Mouse (Mus musculus): ENCODE measurements around the gene Cstad. TPM values are rescaled to one million over a fixed set of nuclear protein-coding genes. Genes with fewer than 3 reads are reported as not detected.

Cstad gene
- polyA plus RNA-seq, 1 experiment from 2014 or later = 1.2 TPM

DNA sequence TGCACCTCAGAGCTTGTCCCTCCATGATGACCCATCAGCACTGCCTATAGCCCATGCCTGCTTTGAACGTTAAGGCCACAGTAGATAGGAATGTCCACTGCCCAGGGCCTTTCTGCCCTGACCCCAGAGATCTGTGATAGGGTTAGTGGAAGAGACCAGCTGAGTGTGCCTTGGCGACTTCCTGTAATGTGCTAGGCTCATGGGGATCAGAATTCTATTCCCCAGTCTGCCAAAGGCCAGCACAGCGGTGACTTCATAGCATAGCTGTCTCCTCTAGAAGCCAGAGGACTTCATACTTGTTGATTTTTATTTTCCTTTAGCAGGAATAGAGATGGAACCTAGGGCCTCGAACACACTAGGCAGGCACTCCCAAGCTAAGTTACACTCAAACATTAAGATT is 5.1 kb upstream of the Cstad start:
- DNase-seq (no peak), ATAC-seq (ENCODE audit: low FRiP score, low TSS enrichment) (no peak)
- H3K36me3 ChIP-seq (ENCODE audit: control insufficient read depth, insufficient read depth, low read length) = no peaks in the 10 kb centered on the region
- H3K4me1 ChIP-seq (ENCODE audit: control insufficient read depth, insufficient read depth, low read length) = peaks cover 21% of the 10 kb centered on the region
- no peak overlapping the region for H3K27ac ChIP-seq (replicated peaks; ENCODE audit: low read depth, low read length)
- no peak overlapping the region for H3K9ac ChIP-seq (replicated peaks; ENCODE audit: low read length)
- no peaks in the 10 kb centered on the region for H3K27me3 ChIP-seq (ENCODE audit: control insufficient read depth, insufficient read depth, low read length)
- H3K4me2 ChIP-seq (ENCODE audit: low read length) = no peak overlapping the region
- WGBS = 81% methylated on average over 4 of the region's 4 CpGs
- no peak overlapping the region for H3K4me3 ChIP-seq (replicated peaks; ENCODE audit: low read depth, low read length)
- no peaks in the 10 kb centered on the region for H3K9me3 ChIP-seq (ENCODE audit: control insufficient read depth, low read length)

GRCm38 (mm10) chr2:30590909-30591308 is 3.9 kb upstream of the Cstad start:
- Histone ChIP-seq H3K27me3 (ENCODE audit: control insufficient read depth, insufficient read depth, low read length) (no peaks in the 10 kb centered on the region), H3K27ac (replicated peaks; ENCODE audit: low read depth, low read length) (peak overlapping the region; percentile 50; the same call in 1 of the 2 replicates), H3K4me3 (replicated peaks; ENCODE audit: low read depth, low read length) (no peak overlapping the region), H3K36me3 (ENCODE audit: control insufficient read depth, insufficient read depth, low read length) (no peaks in the 10 kb centered on the region), H3K9me3 (ENCODE audit: control insufficient read depth, low read length) (no peaks in the 10 kb centered on the region), H3K9ac (replicated peaks; ENCODE audit: low read length) (no peak overlapping the region), H3K4me1 (ENCODE audit: control insufficient read depth, insufficient read depth, low read length) (peaks cover 21% of the 10 kb centered on the region), H3K4me2 (ENCODE audit: low read length) (peak overlapping the region; percentile 50)
- WGBS = 4% methylated on average over 3 of the region's 3 CpGs
- DNase-seq (peak; percentile 89), ATAC-seq (ENCODE audit: low FRiP score, low TSS enrichment) (peak; percentile 70; the same call in 1 of the 2 replicates)

DNA sequence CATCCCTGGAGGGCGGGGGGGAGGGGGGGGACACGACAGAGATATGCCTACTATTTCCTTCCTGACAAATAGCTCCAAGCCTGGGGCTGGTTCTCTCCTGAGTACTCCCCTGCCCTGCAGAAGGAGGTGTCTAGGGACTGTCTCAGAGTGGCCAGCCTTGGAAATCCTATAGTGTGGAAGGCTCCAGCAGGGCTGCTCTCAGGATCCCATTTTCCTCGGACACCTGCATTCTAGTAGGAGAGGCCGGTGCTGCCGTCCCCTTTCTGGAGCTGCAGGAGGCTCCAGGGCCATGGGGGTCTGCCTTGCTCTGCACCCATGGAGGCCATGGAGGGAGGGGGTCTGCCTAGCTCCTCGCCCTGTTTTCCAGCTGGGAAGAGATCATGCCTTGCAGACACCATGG is 2.4 kb upstream of the Cstad start:
- no peak overlapping the region for H3K9ac ChIP-seq (replicated peaks; ENCODE audit: low read length)
- no peak for ATAC-seq (ENCODE audit: low FRiP score, low TSS enrichment)
- no peak overlapping the region for H3K27ac ChIP-seq (replicated peaks; ENCODE audit: low read depth, low read length)

DNA sequence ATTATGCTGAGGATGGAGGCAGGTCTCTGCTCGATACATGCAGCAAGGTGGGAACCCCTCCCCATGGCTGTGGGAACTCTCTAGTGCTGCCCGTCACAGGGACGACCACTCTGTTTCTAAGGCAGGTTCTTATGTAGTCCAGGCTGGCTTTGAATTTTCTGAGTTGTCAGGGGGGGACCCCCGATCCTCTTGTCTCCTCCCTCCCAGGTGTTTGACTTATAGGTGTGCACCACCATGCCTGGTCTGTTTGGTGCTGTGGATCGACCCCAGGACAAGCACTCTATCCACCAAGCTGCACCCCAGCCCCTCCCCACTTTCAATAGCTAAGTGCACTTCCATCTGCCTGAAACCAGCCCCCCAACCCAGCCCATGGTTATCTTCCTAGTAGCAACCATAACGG is 1.9 kb upstream of the Cstad start:
- no peaks in the 10 kb centered on the region for H3K27me3 ChIP-seq (ENCODE audit: control insufficient read depth, insufficient read depth, low read length)
- 88% methylated on average over 6 of the region's 6 CpGs for WGBS
- no peak for DNase-seq
- ATAC-seq (ENCODE audit: low FRiP score, low TSS enrichment) = no peak
- H3K4me1 ChIP-seq (ENCODE audit: control insufficient read depth, insufficient read depth, low read length) = peaks cover 21% of the 10 kb centered on the region
- no peaks in the 10 kb centered on the region for H3K36me3 ChIP-seq (ENCODE audit: control insufficient read depth, insufficient read depth, low read length)
- no peaks in the 10 kb centered on the region for H3K9me3 ChIP-seq (ENCODE audit: control insufficient read depth, low read length)
- no peak overlapping the region for H3K4me3 ChIP-seq (replicated peaks; ENCODE audit: low read depth, low read length)
- H3K4me2 ChIP-seq (ENCODE audit: low read length) = no peak overlapping the region
- no peak overlapping the region for H3K9ac ChIP-seq (replicated peaks; ENCODE audit: low read length)
- peak overlapping the region; percentile 98; the same call in 1 of the 2 replicates for H3K27ac ChIP-seq (replicated peaks; ENCODE audit: low read depth, low read length)

More for the DNA sequence above, 2.4 kb upstream of the Cstad start:
- H3K36me3 ChIP-seq (ENCODE audit: control insufficient read depth, insufficient read depth, low read length) = no peaks in the 10 kb centered on the region
- no peak for DNase-seq
- H3K4me1 ChIP-seq (ENCODE audit: control insufficient read depth, insufficient read depth, low read length) = peaks cover 21% of the 10 kb centered on the region
- no peaks in the 10 kb centered on the region for H3K9me3 ChIP-seq (ENCODE audit: control insufficient read depth, low read length)
- H3K27me3 ChIP-seq (ENCODE audit: control insufficient read depth, insufficient read depth, low read length) = no peaks in the 10 kb centered on the region
- WGBS = 78% methylated on average over 6 of the region's 6 CpGs
- no peak overlapping the region for H3K4me3 ChIP-seq (replicated peaks; ENCODE audit: low read depth, low read length)
- H3K4me2 ChIP-seq (ENCODE audit: low read length) = no peak overlapping the region

GRCm38 (mm10) chr2:30593636-30594310 is 1.1 kb upstream of the Cstad start:
- H3K4me3 ChIP-seq (replicated peaks; ENCODE audit: low read depth, low read length) = no peak overlapping the region
- 82% methylated on average over 13 of the region's 13 CpGs for WGBS
- H3K36me3 ChIP-seq (ENCODE audit: control insufficient read depth, insufficient read depth, low read length) = no peaks in the 10 kb centered on the region
- H3K4me1 ChIP-seq (ENCODE audit: control insufficient read depth, insufficient read depth, low read length) = peaks cover 21% of the 10 kb centered on the region
- no peak for DNase-seq
- peak overlapping the region; percentile 98 for H3K27ac ChIP-seq (replicated peaks; ENCODE audit: low read depth, low read length)
- H3K27me3 ChIP-seq (ENCODE audit: control insufficient read depth, insufficient read depth, low read length) = no peaks in the 10 kb centered on the region
- H3K9ac ChIP-seq (replicated peaks; ENCODE audit: low read length) = peak overlapping the region; percentile 61
- no peak for ATAC-seq (ENCODE audit: low FRiP score, low TSS enrichment)
- no peaks in the 10 kb centered on the region for H3K9me3 ChIP-seq (ENCODE audit: control insufficient read depth, low read length)
- H3K4me2 ChIP-seq (ENCODE audit: low read length) = peak overlapping the region; percentile 62

DNA sequence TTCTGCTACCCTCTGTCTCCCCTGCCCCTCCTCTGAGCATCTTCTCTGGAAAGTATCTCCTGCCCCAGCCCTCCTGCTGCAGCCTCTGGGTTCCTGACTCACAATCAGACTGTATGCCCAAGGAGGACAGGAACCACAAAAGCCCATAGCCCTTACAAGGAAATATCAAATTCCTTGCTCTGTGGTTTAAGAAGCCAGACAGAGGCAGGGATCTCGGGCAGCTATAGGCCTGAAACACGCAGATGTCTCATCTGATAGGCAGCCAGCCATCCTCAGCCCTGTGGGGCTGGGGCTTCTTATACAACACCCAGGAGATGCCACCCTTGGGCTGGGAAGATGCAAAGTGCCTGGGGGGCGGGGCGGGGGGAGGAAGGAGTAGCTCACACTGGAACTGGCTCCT is 956 bp downstream of the Cstad start:
- Histone ChIP-seq H3K27ac (replicated peaks; ENCODE audit: low read depth, low read length) (peak overlapping the region; percentile 98), H3K4me3 (replicated peaks; ENCODE audit: low read depth, low read length) (no peak overlapping the region), H3K4me1 (ENCODE audit: control insufficient read depth, insufficient read depth, low read length) (peaks cover 24% of the 10 kb centered on the region), H3K27me3 (ENCODE audit: control insufficient read depth, insufficient read depth, low read length) (no peaks in the 10 kb centered on the region), H3K4me2 (ENCODE audit: low read length) (peak overlapping the region; percentile 62), H3K9ac (replicated peaks; ENCODE audit: low read length) (no peak overlapping the region), H3K36me3 (ENCODE audit: control insufficient read depth, insufficient read depth, low read length) (no peaks in the 10 kb centered on the region), H3K9me3 (ENCODE audit: control insufficient read depth, low read length) (no peaks in the 10 kb centered on the region)
- no peak for ATAC-seq (ENCODE audit: low FRiP score, low TSS enrichment)
- no peak for DNase-seq
- WGBS = 90% methylated on average over 4 of the region's 4 CpGs

DNA sequence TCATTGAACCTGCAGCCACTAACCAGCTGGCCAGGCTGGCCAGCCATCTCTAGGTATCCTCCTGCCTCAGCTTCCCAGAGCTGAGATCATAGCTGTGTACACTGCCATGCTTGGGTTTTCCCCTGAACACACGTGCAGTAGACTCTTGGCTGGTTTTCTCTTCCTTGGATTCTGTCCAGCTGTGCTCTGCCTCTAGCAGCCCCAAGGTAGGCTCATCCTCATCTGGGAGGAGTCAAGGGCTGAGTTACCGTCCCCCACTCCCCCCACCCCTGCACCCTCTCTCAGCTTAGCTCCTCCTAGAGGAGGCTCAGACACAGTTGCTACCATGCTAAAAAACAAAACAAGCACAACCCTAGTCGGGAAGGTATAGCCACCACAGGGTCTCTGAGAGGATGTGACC is 4.8 kb downstream of the Cstad start:
- ATAC-seq (ENCODE audit: low FRiP score, low TSS enrichment) (no peak), DNase-seq (no peak)
- Histone ChIP-seq H3K27me3 (ENCODE audit: control insufficient read depth, insufficient read depth, low read length) (no peaks in the 10 kb centered on the region), H3K4me2 (ENCODE audit: low read length) (no peak overlapping the region), H3K9me3 (ENCODE audit: control insufficient read depth, low read length) (no peaks in the 10 kb centered on the region), H3K36me3 (ENCODE audit: control insufficient read depth, insufficient read depth, low read length) (no peaks in the 10 kb centered on the region), H3K4me1 (ENCODE audit: control insufficient read depth, insufficient read depth, low read length) (peaks cover 28% of the 10 kb centered on the region), H3K9ac (replicated peaks; ENCODE audit: low read length) (no peak overlapping the region), H3K27ac (replicated peaks; ENCODE audit: low read depth, low read length) (no peak overlapping the region), H3K4me3 (replicated peaks; ENCODE audit: low read depth, low read length) (no peak overlapping the region)
- whole genome bisulfite sequencing = 66% methylated on average over 3 of the region's 3 CpGs

DNA sequence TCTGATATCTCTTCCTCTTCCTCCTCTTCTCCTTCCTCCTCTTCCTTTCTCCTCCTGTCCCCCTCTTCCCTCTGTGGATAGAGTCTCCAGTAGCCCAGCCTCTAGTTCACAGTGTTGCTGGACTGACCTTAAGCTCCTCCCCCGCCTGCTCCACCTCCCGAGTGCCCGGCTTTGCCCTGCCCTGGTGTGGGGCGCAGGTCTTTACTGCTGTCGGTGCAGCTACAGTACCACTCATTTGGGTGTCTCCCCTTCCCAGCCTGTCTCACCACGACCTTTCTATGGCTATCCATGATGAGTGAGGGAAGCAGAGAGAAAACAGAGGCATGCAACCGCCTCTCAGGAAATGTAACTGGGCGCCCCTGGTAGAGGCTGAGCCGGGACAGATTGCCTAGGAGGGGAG is 5.5 kb downstream of the Cstad start:
- ATAC-seq (ENCODE audit: low FRiP score, low TSS enrichment) (no peak), DNase-seq (no peak)
- Histone ChIP-seq H3K27me3 (ENCODE audit: control insufficient read depth, insufficient read depth, low read length) (no peaks in the 10 kb centered on the region), H3K27ac (replicated peaks; ENCODE audit: low read depth, low read length) (peak overlapping the region; percentile 26; the same call in 1 of the 2 replicates), H3K36me3 (ENCODE audit: control insufficient read depth, insufficient read depth, low read length) (no peaks in the 10 kb centered on the region), H3K9ac (replicated peaks; ENCODE audit: low read length) (no peak overlapping the region), H3K4me3 (replicated peaks; ENCODE audit: low read depth, low read length) (no peak overlapping the region), H3K4me2 (ENCODE audit: low read length) (no peak overlapping the region), H3K4me1 (ENCODE audit: control insufficient read depth, insufficient read depth, low read length) (peaks cover 33% of the 10 kb centered on the region), H3K9me3 (ENCODE audit: control insufficient read depth, low read length) (no peaks in the 10 kb centered on the region)
- 22% methylated on average over 9 of the region's 9 CpGs for WGBS

All from midbrain, embryonic 14.5 days (tissue).